ENCODE assay signal across 11 mouse cellular contexts in the genomic region with DNA sequence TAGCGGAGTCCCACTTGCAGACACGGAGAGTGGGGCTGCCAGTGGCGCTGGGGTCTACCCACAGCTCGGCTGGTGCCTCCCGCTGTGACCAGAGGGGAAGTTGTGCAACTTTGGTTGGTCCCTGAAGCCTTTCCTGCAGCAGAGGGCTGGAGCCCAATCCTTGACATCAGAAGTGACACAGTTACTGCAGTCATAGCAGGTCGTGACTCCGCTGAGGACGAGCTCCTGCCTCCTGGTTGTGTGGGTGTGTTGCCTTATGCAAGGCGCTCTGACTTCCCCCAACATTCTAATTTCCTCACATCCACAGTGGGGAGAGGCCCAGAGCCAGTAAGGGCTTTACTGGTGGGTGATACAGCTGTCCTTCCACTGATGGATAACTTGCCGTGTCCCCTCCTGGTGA. TPM values are rescaled to one million over a fixed set of nuclear protein-coding genes. Genes with fewer than 3 reads are reported as not detected.
DNase-seq lines count a peak whose midpoint lies in the region; ATAC-seq and TF ChIP-seq lines count a peak whose summit lies in the region.
"Had no signal": no experiment of that assay in that cellular context is flagged by ENCODE, and none has a peak within 500 bp of the region (broad histone marks: within the 10 kb centered on the region; RNA-seq: fewer than 3 reads in every experiment).

No protein-coding gene starts in this region.

- H3K27ac ChIP-seq in heart, embryonic 12.5 days (ENCODE audit: poor library complexity, severe bottlenecking): no peak overlapping the region
- H3K27ac ChIP-seq in bone marrow, adult 2 months (ENCODE audit: control insufficient read depth, insufficient read depth, low read depth, low read length, poor library complexity): peak overlapping the region; percentile 90
- H3K27ac ChIP-seq: intestine, embryonic 15.5 days had no signal

- peak; percentile 25; the same call in 1 of the 2 replicates for TF ChIP-seq POLR2A in bone marrow, adult 2 months (IDR thresholded peaks at IDR 0.05; ENCODE audit: borderline replicate concordance, control insufficient read depth, low read depth, low read length)

- peak; percentile 21 to 34 for DNase-seq in heart, postnatal 10 days
- DNase-seq in lung, postnatal 14 days: peak; percentile 33
- no peak for DNase-seq in ovary, adult 18-20 months (ENCODE audit: low spot score)
- no peak for DNase-seq in ovary, postnatal 36 days (ENCODE audit: low spot score)
- no peak for DNase-seq in right cerebral cortex, adult 2 months (ENCODE audit: low spot score in 2 of 2)
- DNase-seq: right cerebral cortex, postnatal 4 days; thymus, postnatal 4 days had no signal

- WGBS in heart, embryonic 12.5 days: 28% methylated on average over 10 of the region's 10 CpGs
- 3% methylated on average over 10 of the region's 10 CpGs for WGBS in bone marrow, adult 2 months

- intact Hi-C loops in heart, postnatal 10 days (cut with DNase I): no loop called here

- ATAC-seq in heart, embryonic 12.5 days (ENCODE audit: insufficient number of reproducible peaks, low FRiP score): no peak
- ATAC-seq in CD4-positive, CD25-positive, alpha-beta regulatory T cell, adult 4 months: peak; percentile 20

- no peak overlapping the region for H3K4me2 ChIP-seq in heart, embryonic 12.5 days
- H3K4me2 ChIP-seq: intestine, embryonic 15.5 days had no signal

- H3K4me3 ChIP-seq in heart, embryonic 12.5 days: no peak overlapping the region
- no peak overlapping the region for H3K4me3 ChIP-seq in bone marrow, adult 2 months (replicated peaks; ENCODE audit: control insufficient read depth, low read depth, low read length)
- H3K4me3 ChIP-seq: intestine, embryonic 15.5 days had no signal

- H3K9me3 ChIP-seq in heart, embryonic 12.5 days (replicated peaks): peaks cover 3% of the 10 kb centered on the region; the same call in 1 of the 2 replicates
- H3K9me3 ChIP-seq: intestine, embryonic 15.5 days had no signal

- peaks cover 55% of the 10 kb centered on the region for H3K27me3 ChIP-seq in heart, embryonic 12.5 days (replicated peaks)

- H3K9ac ChIP-seq in heart, embryonic 12.5 days: no peak overlapping the region
- H3K9ac ChIP-seq: intestine, embryonic 15.5 days had no signal

- no peak for TF ChIP-seq CTCF in bone marrow, adult 2 months (IDR thresholded peaks at IDR 0.05; ENCODE audit: control insufficient read depth, insufficient read depth, low read length)

- H3K36me3 ChIP-seq in heart, embryonic 12.5 days: no peaks in the 10 kb centered on the region
- H3K36me3 ChIP-seq: intestine, embryonic 15.5 days had no signal

- no peaks in the 10 kb centered on the region for H3K4me1 ChIP-seq in heart, embryonic 12.5 days (replicated peaks)
- peaks cover 1% of the 10 kb centered on the region; the same call in 1 of the 2 replicates for H3K4me1 ChIP-seq in bone marrow, adult 2 months (ENCODE audit: control insufficient read depth, insufficient read depth, low read length)
- H3K4me1 ChIP-seq: intestine, embryonic 15.5 days had no signal

RNA-seq across cellular contexts. Expression of a gene that starts 17.6 kb away (rescaled TPM):
- total RNA-seq in heart, postnatal 10 days (2021): 1 to 10 TPM; 1.8 to 3.1 TPM
- 0.80 and 1.3 TPM in 2 replicates for polyA plus RNA-seq in heart, embryonic 12.5 days (2016; fragmentation: Nextera tagmentation; extraction: Ambion mirVana)
- polyA plus RNA-seq in CD4-positive, CD25-positive, alpha-beta regulatory T cell, adult 4 months (2017; shearing (Covaris generic)): 1 to 10 TPM; 3.6 to 4.4 TPM
- 3.6 and 12.5 TPM in 2 replicates for polyA plus RNA-seq in bone marrow, adult 2 months (2011; ENCODE audit: insufficient read depth, insufficient read length, low replicate concordance, missing spikeins)

Comparison
In these comparisons a context has a peak if more than half of its experiments do, and no peak if none do; other contexts are left out.
1. DNase-seq: peak in heart, postnatal 10 days (2 of 2) and lung, postnatal 14 days (single experiment); none in ovary, adult 18-20 months (single experiment), ovary, postnatal 36 days (single experiment) and right cerebral cortex, adult 2 months (0 of 2).